8 mouse cellular contexts compared by ENCODE assay signal in the genomic region with DNA sequence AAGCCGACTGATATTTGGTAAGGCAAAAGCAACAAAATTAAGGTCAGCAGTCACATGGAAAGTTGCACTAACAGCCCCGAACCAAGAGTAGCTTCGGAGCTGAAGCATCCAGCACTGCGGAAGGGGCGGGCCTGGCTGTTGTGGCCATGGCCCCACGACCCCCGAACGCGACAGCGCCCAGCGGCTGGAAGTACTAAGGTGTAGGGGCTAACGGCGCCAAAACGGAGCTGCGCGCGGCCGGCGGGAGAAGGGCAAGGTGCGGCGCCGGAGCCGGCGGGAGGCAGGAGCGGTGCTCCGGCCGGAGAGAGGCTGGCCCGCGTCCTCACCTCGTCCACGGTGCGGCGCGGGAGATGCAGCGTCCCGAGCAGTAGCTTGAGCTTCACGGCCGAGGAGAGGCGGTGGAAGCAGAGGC. TPM values are rescaled to one million over a fixed set of nuclear protein-coding genes. Genes with fewer than 3 reads are reported as not detected.
A peak's percentile ranks its signal among the peaks of the same experiment; 100 is the strongest.
DNase-seq lines count a peak whose midpoint lies in the region; ATAC-seq and TF ChIP-seq lines count a peak whose summit lies in the region.

No protein-coding gene starts in this region.

- 1% methylated on average over 39 of the region's 39 CpGs for WGBS in lung, adult 2 months
- under 1% methylated on average over 38 of the region's 39 CpGs for WGBS in hindbrain, embryonic 12.5 days

- H3K4me3 ChIP-seq in lung, adult 2 months (replicated peaks; ENCODE audit: extremely low read depth, low read depth, low read length) = peak overlapping the region; percentile 95
- peak overlapping the region; percentile 65 for H3K4me3 ChIP-seq in hindbrain, embryonic 12.5 days

- peak overlapping the region; percentile 60 for H3K4me2 ChIP-seq in hindbrain, embryonic 12.5 days (replicated peaks)

- peak overlapping the region; percentile 93 for H3K27ac ChIP-seq in hindbrain, embryonic 12.5 days

- H3K36me3 ChIP-seq in hindbrain, embryonic 12.5 days = peaks cover 15% of the 10 kb centered on the region

- TF ChIP-seq CTCF in lung, adult 2 months (IDR thresholded peaks at IDR 0.05; ENCODE audit: insufficient read depth, low read length) = no peak

- no peak for DNase-seq in lung, adult 2 months
- no peak for DNase-seq in lung, adult 18-20 months
- DNase-seq in embryo, embryonic 11 days = peak; percentile 74
- peak; percentile 56 for DNase-seq in lung, postnatal 10 days
- no peak for DNase-seq in cerebellum, postnatal 25 days
- DNase-seq in ovary, postnatal 10 days (ENCODE audit: low spot score) = no peak
- DNase-seq in right cerebral cortex, postnatal 14 days = no peak

- H3K27me3 ChIP-seq in hindbrain, embryonic 12.5 days = no peaks in the 10 kb centered on the region

- peaks cover 6% of the 10 kb centered on the region; the same call in 1 of the 2 replicates for H3K9me3 ChIP-seq in hindbrain, embryonic 12.5 days (replicated peaks)

- TF ChIP-seq POLR2A in lung, adult 2 months (IDR thresholded peaks at IDR 0.05; ENCODE audit: borderline replicate concordance, extremely low read depth, low read depth, low read length) = no peak

- H3K4me1 ChIP-seq in lung, adult 2 months (ENCODE audit: control insufficient read depth, insufficient read depth, low read length) = peaks cover 5% of the 10 kb centered on the region
- peaks cover 28% of the 10 kb centered on the region for H3K4me1 ChIP-seq in hindbrain, embryonic 12.5 days

- no peak; the same call in 1 of the 2 replicates for ATAC-seq in hindbrain, embryonic 12.5 days (ENCODE audit: low FRiP score)

- peak overlapping the region; percentile 76 for H3K9ac ChIP-seq in hindbrain, embryonic 12.5 days

RNA-seq across cellular contexts. Expression of gene Nelfa, which starts 0.5 kb away (rescaled TPM):
- 28.1 and 34.1 TPM in 2 replicates for polyA plus RNA-seq in lung, adult 2 months (2012; rRNA removed)
- polyA plus RNA-seq in hindbrain, embryonic 12.5 days (2016; fragmentation: Nextera tagmentation; extraction: Ambion mirVana) = 56.5 and 58.8 TPM in 2 replicates

RNA-seq across cellular contexts. Expression of gene Gm1673, which starts 47.5 kb away (rescaled TPM):
- polyA plus RNA-seq in lung, adult 2 months (2012; rRNA removed) = 21.2 and 28.6 TPM in 2 replicates
- 377 and 404 TPM in 2 replicates for polyA plus RNA-seq in hindbrain, embryonic 12.5 days (2016; fragmentation: Nextera tagmentation; extraction: Ambion mirVana)

Comparison
In these comparisons a context has a peak if more than half of its experiments do, and no peak if none do; other contexts are left out.
1. DNase-seq: peak in embryo, embryonic 11 days (single experiment) and lung, postnatal 10 days (single experiment); none in lung, adult 2 months (single experiment), lung, adult 18-20 months (0 of 2), cerebellum, postnatal 25 days (0 of 2), ovary, postnatal 10 days (single experiment) and right cerebral cortex, postnatal 14 days (single experiment).
2. RNA of gene Gm1673, which starts 47.5 kb away (polyA plus RNA-seq): 377 to 404 TPM in hindbrain, embryonic 12.5 days; 21.2 to 28.6 TPM in lung, adult 2 months; every median in the first group is over 10 times any median in the second.